8 mouse cellular contexts compared by ENCODE assay signal in genomic region chr7:139833532-139833931, GRCm38 (mm10). TPM values are rescaled to one million over a fixed set of nuclear protein-coding genes. Genes with fewer than 3 reads are reported as not detected.
DNase-seq lines count a peak whose midpoint lies in the region; ATAC-seq lines count a peak whose summit lies in the region.

No protein-coding gene starts in this region.

- H3K27me3 ChIP-seq in kidney, embryonic 14.5 days (ENCODE audit: control insufficient read depth, insufficient read depth, low read length): no peaks in the 10 kb centered on the region
- peaks cover 53% of the 10 kb centered on the region for H3K27me3 ChIP-seq in embryonic facial prominence, embryonic 10.5 days (replicated peaks; ENCODE audit: low read depth, poor library complexity, severe bottlenecking)
- peaks cover 49% of the 10 kb centered on the region for H3K27me3 ChIP-seq in heart, embryonic 16.5 days (ENCODE audit: control insufficient read depth, insufficient read depth, low read length)
- no peaks in the 10 kb centered on the region for H3K27me3 ChIP-seq in midbrain, embryonic 16.5 days (ENCODE audit: control insufficient read depth, insufficient read depth, low read depth, low read length)

- peak overlapping the region; percentile 21; the same call in 1 of the 2 replicates for H3K4me3 ChIP-seq in kidney, embryonic 14.5 days (ENCODE audit: low read length)
- H3K4me3 ChIP-seq in embryonic facial prominence, embryonic 10.5 days: peak overlapping the region; percentile 45
- H3K4me3 ChIP-seq in heart, embryonic 16.5 days (ENCODE audit: low read length): peak overlapping the region; percentile 35
- H3K4me3 ChIP-seq in midbrain, embryonic 16.5 days (ENCODE audit: low read depth, low read length): peak overlapping the region; percentile 47

- peak overlapping the region; percentile 43 for H3K4me2 ChIP-seq in kidney, embryonic 14.5 days (replicated peaks; ENCODE audit: low read depth, low read length)
- peak overlapping the region; percentile 49 for H3K4me2 ChIP-seq in heart, embryonic 16.5 days (ENCODE audit: low read depth, low read length)
- H3K4me2 ChIP-seq in midbrain, embryonic 16.5 days (ENCODE audit: low read length): peak overlapping the region; percentile 74

- DNase-seq in kidney, postnatal 25 days: no peak
- no peak for DNase-seq in embryonic facial prominence, embryonic 10.5 days (ENCODE audit: low spot score)
- DNase-seq in retina, embryonic 14.5 days (ENCODE audit: low spot score): no peak
- DNase-seq in ovary, postnatal 36 days (ENCODE audit: low spot score): no peak

- no peak overlapping the region for H3K9ac ChIP-seq in kidney, embryonic 14.5 days (ENCODE audit: low read depth, low read length)
- no peak overlapping the region for H3K9ac ChIP-seq in heart, embryonic 16.5 days (ENCODE audit: low read length)
- peak overlapping the region; percentile 69 for H3K9ac ChIP-seq in midbrain, embryonic 16.5 days (ENCODE audit: low read depth, low read length)

- H3K4me1 ChIP-seq in kidney, embryonic 14.5 days (ENCODE audit: control insufficient read depth, insufficient read depth, low read length): peaks cover 20% of the 10 kb centered on the region
- peaks cover 33% of the 10 kb centered on the region for H3K4me1 ChIP-seq in embryonic facial prominence, embryonic 10.5 days
- H3K4me1 ChIP-seq in heart, embryonic 16.5 days (ENCODE audit: control insufficient read depth, insufficient read depth, low read length): no peaks in the 10 kb centered on the region
- peaks cover 38% of the 10 kb centered on the region for H3K4me1 ChIP-seq in midbrain, embryonic 16.5 days (ENCODE audit: control insufficient read depth, insufficient read depth, low read length)

- no peaks in the 10 kb centered on the region for H3K9me3 ChIP-seq in kidney, embryonic 14.5 days (ENCODE audit: control insufficient read depth, low read length)
- no peaks in the 10 kb centered on the region for H3K9me3 ChIP-seq in embryonic facial prominence, embryonic 10.5 days
- H3K9me3 ChIP-seq in heart, embryonic 16.5 days (replicated peaks; ENCODE audit: control insufficient read depth, low read length): no peaks in the 10 kb centered on the region
- H3K9me3 ChIP-seq in midbrain, embryonic 16.5 days (replicated peaks; ENCODE audit: control insufficient read depth, low read length, poor library complexity, severe bottlenecking): no peaks in the 10 kb centered on the region

- 34% methylated on average over 5 of the region's 5 CpGs for WGBS in kidney, embryonic 14.5 days
- 30% methylated on average over 5 of the region's 5 CpGs for WGBS in embryonic facial prominence, embryonic 10.5 days
- WGBS in heart, embryonic 16.5 days: 30% methylated on average over 5 of the region's 5 CpGs
- WGBS in midbrain, embryonic 16.5 days: 22% methylated on average over 5 of the region's 5 CpGs

- H3K27ac ChIP-seq in kidney, embryonic 14.5 days (ENCODE audit: low read depth, low read length): no peak overlapping the region
- no peak overlapping the region for H3K27ac ChIP-seq in embryonic facial prominence, embryonic 10.5 days (replicated peaks)
- no peak overlapping the region for H3K27ac ChIP-seq in heart, embryonic 16.5 days (ENCODE audit: low read length)
- H3K27ac ChIP-seq in midbrain, embryonic 16.5 days (ENCODE audit: low read length): peak overlapping the region; percentile 90

- no peak for ATAC-seq in kidney, embryonic 14.5 days (ENCODE audit: low FRiP score, low TSS enrichment)
- ATAC-seq in heart, embryonic 16.5 days (replicated peaks; ENCODE audit: extremely low read depth, insufficient read depth, low FRiP score): no peak
- 0 out of 2 replicates have a peak, but pooled peaks have one; percentile 12 for ATAC-seq in midbrain, embryonic 16.5 days
- ATAC-seq in frontal cortex, adult (ENCODE audit: low TSS enrichment): no peak

- no peaks in the 10 kb centered on the region for H3K36me3 ChIP-seq in kidney, embryonic 14.5 days (ENCODE audit: control insufficient read depth, insufficient read depth, low read length)
- no peaks in the 10 kb centered on the region for H3K36me3 ChIP-seq in embryonic facial prominence, embryonic 10.5 days (replicated peaks)
- H3K36me3 ChIP-seq in heart, embryonic 16.5 days (ENCODE audit: control insufficient read depth, insufficient read depth): no peaks in the 10 kb centered on the region
- no peaks in the 10 kb centered on the region for H3K36me3 ChIP-seq in midbrain, embryonic 16.5 days (ENCODE audit: control insufficient read depth, insufficient read depth, low read length)

RNA-seq across cellular contexts. Expression of gene Adgra1, which starts 0.4 kb away (rescaled TPM):
- 0.17 and 0.93 TPM in 2 replicates for polyA plus RNA-seq in kidney, embryonic 14.5 days (2014; fragmentation: Nextera tagmentation; extraction: Ambion mirVana)
- 1.00 and 2.5 TPM in 2 replicates for polyA plus RNA-seq in embryonic facial prominence, embryonic 10.5 days (2016; fragmentation: Nextera tagmentation; extraction: Ambion mirVana)
- polyA plus RNA-seq in heart, embryonic 16.5 days (2015; fragmentation: Nextera tagmentation; extraction: Ambion mirVana): not detected in 2 replicates
- 31.5 and 34.1 TPM in 2 replicates for polyA plus RNA-seq in midbrain, embryonic 16.5 days (2015; fragmentation: Nextera tagmentation; extraction: Ambion mirVana)
